Mouse (Mus musculus) hindbrain, embryonic 14.5 days (tissue): Measurements from ENCODE around the gene Taf1c. TPM values are rescaled to one million over a fixed set of nuclear protein-coding genes. Genes with fewer than 3 reads are reported as not detected.

Experiments
- ATAC-seq: fragments of 200-750 bp; cut with Nextera tagmentation; 2 replicates; pipeline ENCODE4 v1.8.0; 2017; ENCODE audit warnings: moderate number of reproducible peaks, mild to moderate bottlenecking, moderate TSS enrichment, moderate library complexity; ENCODE audit not compliant: low FRiP score
- DNase-seq: peaks from one replicate; pipeline ENCODE4 v3.0.0-alpha.2; 2015; ENCODE audit warnings: low spot score
- H3K27ac ChIP-seq: fragments of 300-500 bp; sonication (generic); 2 replicates; pipeline ENCODE4 v1.5.1; 2014; ENCODE audit warnings: mild to moderate bottlenecking, moderate library complexity
- H3K27me3 ChIP-seq: fragments of 300-500 bp; sonication (generic); 2 replicates; pipeline ENCODE4 v1.6.1; 2014; ENCODE audit warnings: mild to moderate bottlenecking, low read length, mixed read lengths; ENCODE audit not compliant: control insufficient read depth, insufficient read depth
- H3K36me3 ChIP-seq: fragments of 300-500 bp; sonication (generic); replicated peaks from 2 replicates; pipeline ENCODE4 v1.6.1; 2014; ENCODE audit not compliant: control insufficient read depth, insufficient read depth
- H3K4me1 ChIP-seq: fragments of 300-500 bp; sonication (generic); replicated peaks from 2 replicates; pipeline ENCODE4 v1.6.1; 2014; ENCODE audit warnings: antibody characterized with exemption, low read length, mixed read lengths; ENCODE audit not compliant: control insufficient read depth, insufficient read depth
- H3K4me2 ChIP-seq: fragments of 300-500 bp; sonication (generic); replicated peaks from 2 replicates; pipeline ENCODE4 v1.6.1; 2014; ENCODE audit warnings: mild to moderate bottlenecking, moderate library complexity
- H3K4me3 ChIP-seq: fragments of 300-500 bp; sonication (generic); replicated peaks from 2 replicates; pipeline ENCODE4 v1.5.1; 2014; ENCODE audit warnings: mild to moderate bottlenecking, low read length
- H3K9ac ChIP-seq: fragments of 300-500 bp; sonication (generic); 2 replicates; pipeline ENCODE4 v1.6.1; 2014
- H3K9me3 ChIP-seq: fragments of 300-500 bp; sonication (generic); 2 replicates; pipeline ENCODE4 v1.6.1; 2016; ENCODE audit warnings: low read length; ENCODE audit not compliant: control insufficient read depth
- WGBS: fragments of 180-500 bp; shearing (Covaris S2); extraction: QIAGEN DNeasy Blood & Tissue Kit; methylation state at CpG from one replicate; pipeline ENCODE4 v1.1.7; 2014; 5-methylcytosine and 5-hydroxymethylcytosine counted together
- polyA plus RNA-seq: library from polyadenylated mRNA; unstranded; fragments of >200 nt; fragmentation: Nextera tagmentation; extraction: Ambion mirVana; gene quantifications from 2 replicates; pipeline ENCODE4 v1.2.1, GENCODE M21; 2014

The Taf1c gene
- polyA plus RNA-seq, 1 experiment from 2014 or later, result 13.3 TPM

DNA sequence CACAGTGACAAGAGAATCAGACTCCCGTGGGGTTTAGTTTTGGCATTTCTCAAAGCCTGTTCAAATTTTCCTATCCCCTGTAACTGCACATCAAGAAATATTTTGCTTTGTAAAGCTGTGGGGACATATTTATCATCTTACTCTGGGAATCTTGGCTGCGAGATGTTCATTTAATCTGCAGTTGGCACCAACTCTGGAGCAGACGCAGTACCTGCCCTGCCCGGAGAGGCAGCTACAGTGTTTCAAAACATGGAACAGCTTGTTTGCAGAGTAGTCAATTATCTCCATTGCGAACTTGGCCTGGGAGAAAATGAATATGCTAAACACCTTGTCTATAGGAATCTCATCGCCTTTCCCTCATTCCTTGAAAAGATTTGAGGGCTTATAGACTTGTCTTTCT lies 33.2 kb upstream of the Taf1c start:
- no peak for ATAC-seq
- H3K4me1 ChIP-seq, result no peaks in the 10 kb centered on the region; the same call in 1 of the 2 replicates
- no peak overlapping the region for H3K4me2 ChIP-seq
- WGBS, result 75% methylated on average over 6 of the region's 6 CpGs
- H3K27ac ChIP-seq, result no peak overlapping the region
- H3K9ac ChIP-seq, result no peak overlapping the region
- H3K36me3 ChIP-seq, result no peaks in the 10 kb centered on the region
- no peak overlapping the region for H3K4me3 ChIP-seq
- DNase-seq, result no peak
- H3K27me3 ChIP-seq, result peaks cover 6% of the 10 kb centered on the region
- H3K9me3 ChIP-seq, result no peaks in the 10 kb centered on the region

- Histone ChIP-seq H3K36me3 (no peaks in the 10 kb centered on the region), H3K4me1 (no peaks in the 10 kb centered on the region; the same call in 1 of the 2 replicates), H3K4me2 (no peak overlapping the region), H3K27me3 (peaks cover 12% of the 10 kb centered on the region), H3K27ac (no peak overlapping the region), H3K4me3 (no peak overlapping the region), H3K9me3 (no peaks in the 10 kb centered on the region), H3K9ac (no peak overlapping the region)
- WGBS, result 87% methylated on average over 4 of the region's 4 CpGs
- DNase-seq, result no peak
- no peak for ATAC-seq
Observed at GRCm38 (mm10) chr8:119637381-119637780, 32.4 kb upstream of the Taf1c start.

DNA sequence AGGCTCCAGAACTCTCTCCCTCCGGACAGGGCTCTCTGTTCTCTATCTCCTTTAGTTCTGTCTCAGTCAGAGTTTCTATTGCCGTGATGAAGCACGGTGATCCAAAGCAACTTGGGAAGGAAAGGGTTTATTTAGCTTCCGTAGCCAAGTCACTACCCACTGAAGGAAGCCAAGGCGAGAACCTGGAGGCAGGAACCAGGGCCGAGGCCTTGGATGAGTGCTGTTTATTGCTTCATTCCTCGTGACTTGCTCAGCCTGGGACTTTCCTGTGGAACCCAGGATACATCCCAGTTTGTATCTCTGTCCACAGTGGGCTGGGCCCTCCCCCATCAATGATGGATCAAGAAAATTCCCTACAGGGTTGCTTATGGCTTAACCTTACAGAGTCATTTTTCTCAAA lies 31.7 kb upstream of the Taf1c start:
- Histone ChIP-seq H3K27ac (no peak overlapping the region), H3K9me3 (no peaks in the 10 kb centered on the region), H3K4me1 (no peaks in the 10 kb centered on the region; the same call in 1 of the 2 replicates), H3K9ac (no peak overlapping the region), H3K36me3 (no peaks in the 10 kb centered on the region), H3K4me3 (no peak overlapping the region), H3K27me3 (peaks cover 12% of the 10 kb centered on the region), H3K4me2 (no peak overlapping the region)
- 65% methylated on average over 7 of the region's 7 CpGs for WGBS
- ATAC-seq (no peak), DNase-seq (no peak)

DNA sequence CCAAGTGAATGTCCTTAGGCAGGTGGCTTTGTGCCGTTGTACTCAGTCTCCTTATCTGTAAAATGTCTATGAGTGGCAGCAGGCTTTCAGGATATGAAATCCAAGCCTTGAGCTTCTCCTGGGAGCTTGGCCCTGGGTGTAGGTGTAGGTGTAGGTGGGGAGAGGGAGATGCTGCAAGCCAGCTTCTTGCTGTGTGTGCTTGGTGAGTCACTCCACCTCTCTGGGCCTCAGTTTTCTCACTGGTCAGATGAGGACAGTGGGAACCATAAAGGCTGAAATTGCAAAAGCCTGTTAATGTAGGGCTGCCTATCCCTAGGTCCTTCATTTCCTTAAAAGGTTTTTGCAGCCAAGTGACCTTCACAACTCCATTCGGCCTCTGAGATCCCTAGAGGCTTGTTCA lies 30.9 kb upstream of the Taf1c start:
- Histone ChIP-seq H3K4me3 (no peak overlapping the region), H3K9me3 (no peaks in the 10 kb centered on the region), H3K27me3 (peaks cover 12% of the 10 kb centered on the region), H3K36me3 (no peaks in the 10 kb centered on the region), H3K27ac (no peak overlapping the region), H3K9ac (no peak overlapping the region), H3K4me1 (peaks cover 2% of the 10 kb centered on the region; the same call in 1 of the 2 replicates), H3K4me2 (no peak overlapping the region)
- 66% methylated on average over 2 of the region's 2 CpGs for WGBS
- ATAC-seq (no peak), DNase-seq (no peak)

DNA sequence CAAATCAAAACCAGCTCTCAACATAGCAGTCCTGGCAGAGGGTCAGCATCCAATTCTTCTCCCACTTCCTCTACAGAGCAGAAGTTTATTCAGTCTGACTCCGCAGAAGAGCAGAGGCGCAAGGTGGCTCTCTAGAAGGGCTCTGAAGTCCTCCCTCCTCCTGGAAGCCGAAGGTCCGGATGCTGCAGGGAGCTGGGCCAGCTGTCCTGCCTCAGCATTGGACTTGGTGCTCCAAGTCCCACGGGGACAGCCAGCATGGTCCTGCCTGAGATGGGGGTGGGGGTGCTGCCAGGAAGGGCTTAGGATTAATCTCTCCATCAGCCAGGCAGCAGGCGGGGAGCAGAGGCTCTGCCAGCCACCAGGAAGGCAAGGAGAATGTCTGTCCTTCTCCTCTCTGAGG lies 30.4 kb upstream of the Taf1c start, which contains the start of gene Kcng4:
TSS of gene Kcng4 (minus strand) at position 303 of the 400 bp plus-strand sequence.
- no peaks in the 10 kb centered on the region for H3K9me3 ChIP-seq
- peaks cover 5% of the 10 kb centered on the region; the same call in 1 of the 2 replicates for H3K4me1 ChIP-seq
- H3K4me3 ChIP-seq, result no peak within 1 kb of the TSS
- DNase-seq (no peak), ATAC-seq (no peak)
- H3K27me3 ChIP-seq, result peaks cover 12% of the 10 kb centered on the region
- no peak within 1 kb of the TSS for H3K9ac ChIP-seq
- 34% methylated on average over 6 of the region's 6 CpGs for WGBS
- no peak within 1 kb of the TSS for H3K27ac ChIP-seq
- no peaks in the 10 kb centered on the region for H3K36me3 ChIP-seq
- H3K4me2 ChIP-seq, result no peak within 1 kb of the TSS

DNA sequence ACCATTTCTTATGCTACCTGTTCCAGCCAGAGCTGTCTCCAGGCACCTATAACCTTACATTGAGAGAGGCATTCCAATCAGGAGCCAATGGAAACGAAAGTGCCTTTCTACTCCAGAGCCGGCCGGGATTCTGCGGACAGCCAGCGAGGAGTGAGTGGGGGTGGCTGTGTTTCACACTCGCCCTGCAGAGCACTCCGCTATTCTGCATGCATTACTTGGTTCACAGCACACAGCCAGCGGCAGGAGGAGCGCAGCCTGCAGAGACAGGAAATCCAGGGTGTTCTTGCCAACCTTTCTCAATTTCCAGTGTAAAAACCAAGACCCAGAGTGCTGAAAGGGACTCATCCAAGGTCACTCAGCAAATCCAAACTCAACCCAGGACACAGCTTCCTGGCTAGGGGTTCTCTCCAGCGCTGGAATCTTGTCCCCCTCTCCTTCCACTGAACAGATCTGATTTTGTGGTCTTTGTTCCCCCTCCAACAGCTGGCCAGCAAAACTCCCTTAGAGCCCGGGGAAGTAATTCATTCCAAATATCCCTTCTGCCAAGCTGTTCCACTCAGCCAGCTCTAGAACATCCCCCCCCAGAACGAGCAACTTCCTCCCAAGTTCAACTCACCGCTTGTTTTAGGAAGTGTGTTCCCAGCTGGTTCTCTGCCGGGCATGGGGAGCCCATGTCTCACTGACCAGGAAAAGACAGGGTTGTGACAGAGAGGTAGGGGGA lies 29.8 kb upstream of the Taf1c start:
- peaks cover 5% of the 10 kb centered on the region; the same call in 1 of the 2 replicates for H3K4me1 ChIP-seq
- no peak for ATAC-seq
- H3K4me2 ChIP-seq, result no peak overlapping the region
- no peak overlapping the region for H3K27ac ChIP-seq
- DNase-seq, result no peak
- H3K9ac ChIP-seq, result no peak overlapping the region
- H3K4me3 ChIP-seq, result no peak overlapping the region
- 17% methylated on average over 14 of the region's 14 CpGs for WGBS
- no peaks in the 10 kb centered on the region for H3K9me3 ChIP-seq
- peaks cover 12% of the 10 kb centered on the region for H3K27me3 ChIP-seq
- no peaks in the 10 kb centered on the region for H3K36me3 ChIP-seq

GRCm38 (mm10) chr8:119632909-119633308 lies 27.9 kb upstream of the Taf1c start:
- Histone ChIP-seq H3K4me3 (no peak overlapping the region), H3K4me1 (peaks cover 5% of the 10 kb centered on the region; the same call in 1 of the 2 replicates), H3K27ac (no peak overlapping the region), H3K36me3 (no peaks in the 10 kb centered on the region), H3K27me3 (peaks cover 12% of the 10 kb centered on the region), H3K9me3 (no peaks in the 10 kb centered on the region), H3K9ac (0 out of 2 replicates have a peak overlapping the region, but pooled peaks have one; percentile 6), H3K4me2 (no peak overlapping the region)
- ATAC-seq (no peak), DNase-seq (no peak)
- WGBS, result 55% methylated on average over 29 of the region's 29 CpGs

GRCm38 (mm10) chr8:119632246-119632645 lies 27.2 kb upstream of the Taf1c start:
- 91% methylated on average over 9 of the region's 9 CpGs for WGBS
- Histone ChIP-seq H3K4me3 (no peak overlapping the region), H3K36me3 (no peaks in the 10 kb centered on the region), H3K4me1 (peaks cover 5% of the 10 kb centered on the region; the same call in 1 of the 2 replicates), H3K4me2 (no peak overlapping the region), H3K27ac (no peak overlapping the region), H3K27me3 (peaks cover 12% of the 10 kb centered on the region), H3K9ac (no peak overlapping the region), H3K9me3 (no peaks in the 10 kb centered on the region)
- DNase-seq, result no peak
- no peak for ATAC-seq

DNA sequence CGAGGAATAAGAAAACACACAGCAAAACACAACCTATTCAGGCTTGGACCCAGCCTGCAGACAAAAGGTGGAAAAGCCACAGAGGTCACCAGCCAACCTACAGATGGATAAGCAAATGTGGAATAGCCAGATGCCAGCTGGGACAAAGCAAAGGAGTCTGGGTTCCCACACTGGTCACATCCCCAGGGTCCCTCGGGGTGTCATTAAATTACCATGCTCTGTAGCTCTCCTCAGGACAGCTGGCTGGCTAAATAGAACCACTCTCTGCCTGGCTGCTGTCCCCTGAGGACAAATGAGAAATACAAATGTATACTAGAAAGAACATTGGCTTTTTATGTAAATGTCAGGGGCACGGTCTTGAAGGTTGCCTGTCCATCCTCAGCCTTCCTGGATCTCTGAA lies 25.8 kb upstream of the Taf1c start:
- H3K27ac ChIP-seq, result no peak overlapping the region

More for the DNA sequence above, 25.8 kb upstream of the Taf1c start:
- H3K27me3 ChIP-seq, result peaks cover 12% of the 10 kb centered on the region
- no peak overlapping the region for H3K4me3 ChIP-seq
- peaks cover 5% of the 10 kb centered on the region; the same call in 1 of the 2 replicates for H3K4me1 ChIP-seq
- ATAC-seq (no peak), DNase-seq (no peak)
- no peaks in the 10 kb centered on the region for H3K9me3 ChIP-seq
- H3K9ac ChIP-seq, result no peak overlapping the region
- H3K4me2 ChIP-seq, result no peak overlapping the region
- 23% methylated on average over 3 of the region's 3 CpGs for WGBS
- H3K36me3 ChIP-seq, result no peaks in the 10 kb centered on the region
